Mouse (Mus musculus) hindlimb bud, embryonic 11.5 days (tissue): ENCODE measurements at regions not wholly inside any gene's neighbourhood (a gene's known extent, or its start where the extent isn't known, plus 50 kb on each side); places are given as distances from the start of the nearest gene placed in this dataset.

Source experiments
- DNase-seq: peaks from one replicate; pipeline ENCODE4 v3.0.0-alpha.2; 2012; ENCODE audit warnings: low read depth, low spot score; ENCODE audit errors: extremely low spot score

DNA sequence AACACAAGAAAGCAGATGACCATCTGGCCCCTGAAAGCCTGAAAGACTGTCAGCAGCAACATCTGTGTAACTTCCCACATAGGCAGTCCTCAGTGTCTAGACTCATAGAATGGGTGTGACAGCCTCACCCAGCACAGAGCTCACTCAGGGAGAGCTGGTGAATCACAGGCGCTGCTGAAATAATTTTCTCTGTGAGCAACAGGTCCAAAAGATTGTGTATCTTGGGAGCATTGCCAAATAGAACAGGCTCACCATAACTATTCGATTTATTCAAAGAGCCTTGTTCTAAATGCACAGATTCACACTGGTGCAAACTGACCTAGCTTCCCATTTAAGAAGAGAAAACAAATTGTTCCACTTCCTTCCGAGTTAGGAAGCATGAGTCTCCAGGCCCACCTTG is 399.6 kb upstream of the Mgmt start:
- DNase-seq: no peak

DNA sequence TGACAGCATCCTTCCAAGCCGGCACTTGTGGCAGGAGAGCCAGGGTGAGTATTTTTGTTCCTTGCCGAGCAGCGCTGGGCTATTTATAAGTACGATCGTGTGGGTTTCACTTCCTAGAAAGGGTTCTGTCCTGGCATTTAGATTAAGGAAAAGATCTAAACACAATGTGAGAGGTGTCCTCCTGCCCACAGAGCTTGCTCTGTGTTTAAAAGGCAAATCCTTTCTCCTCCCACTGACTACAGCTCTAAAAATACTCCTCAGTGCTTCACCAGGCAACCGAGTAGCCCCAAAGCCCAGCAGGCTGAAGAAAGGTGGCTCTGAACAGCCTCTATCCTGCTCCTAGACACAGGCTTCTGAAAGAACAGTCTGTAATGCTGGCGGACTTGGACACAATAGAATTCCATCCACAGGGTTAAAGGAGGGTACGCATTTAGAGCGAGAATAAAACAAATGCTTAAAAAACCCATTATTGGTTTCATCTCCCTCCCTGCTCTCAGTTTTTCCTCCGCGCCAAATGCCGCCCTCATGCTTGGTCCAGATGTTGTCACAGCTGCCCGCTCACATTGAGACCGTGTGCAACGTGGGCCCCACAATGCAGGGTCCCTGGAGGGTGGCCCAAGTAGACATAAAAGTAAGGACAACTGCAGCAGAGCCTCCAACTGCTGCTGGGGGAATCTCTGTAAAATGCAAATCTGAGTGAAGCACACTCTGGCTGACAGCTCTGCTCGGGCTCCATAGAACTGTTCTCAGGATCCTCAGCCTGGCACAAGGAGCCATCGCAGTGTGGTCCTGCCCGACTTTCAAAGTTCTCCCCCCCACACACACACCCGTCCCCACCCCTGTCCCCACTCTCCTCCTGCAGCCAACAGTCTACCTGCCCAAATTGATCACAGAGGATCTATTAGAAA is 397.8 kb upstream of the Mgmt start:
- DNase-seq: no peak

GRCm38 (mm10) chr7:136500059-136500458 is 394.4 kb upstream of the Mgmt start:
- no peak for DNase-seq

- DNase-seq: no peak
These were observed 393.3 kb upstream of the Mgmt start for GRCm38 (mm10) chr7:136501094-136501493.

- no peak for DNase-seq
These were observed 392.3 kb upstream of the Mgmt start for GRCm38 (mm10) chr7:136501855-136502847.

DNA sequence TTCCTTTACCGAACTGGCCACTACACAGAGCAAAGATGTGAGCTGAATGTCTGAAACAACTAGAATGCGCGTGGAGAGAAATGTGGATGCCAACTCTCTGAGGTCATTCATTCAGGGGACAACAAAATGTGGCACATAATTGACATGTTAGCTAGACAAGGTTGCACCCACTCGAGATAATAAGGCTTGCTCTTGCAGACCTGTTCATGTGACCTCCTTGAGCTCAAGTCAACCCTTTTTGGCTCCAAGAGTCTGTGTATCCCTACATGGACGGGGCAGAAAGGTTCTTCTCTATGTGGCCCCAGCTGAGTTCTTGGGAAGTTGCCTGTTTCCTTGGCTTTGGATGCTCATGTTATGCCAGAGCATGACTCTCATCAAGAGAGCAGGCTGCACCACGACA is 383.0 kb upstream of the Mgmt start:
- DNase-seq: no peak

- DNase-seq: no peak
These were observed 379.0 kb upstream of the Mgmt start for GRCm38 (mm10) chr7:136515376-136515775.

DNA sequence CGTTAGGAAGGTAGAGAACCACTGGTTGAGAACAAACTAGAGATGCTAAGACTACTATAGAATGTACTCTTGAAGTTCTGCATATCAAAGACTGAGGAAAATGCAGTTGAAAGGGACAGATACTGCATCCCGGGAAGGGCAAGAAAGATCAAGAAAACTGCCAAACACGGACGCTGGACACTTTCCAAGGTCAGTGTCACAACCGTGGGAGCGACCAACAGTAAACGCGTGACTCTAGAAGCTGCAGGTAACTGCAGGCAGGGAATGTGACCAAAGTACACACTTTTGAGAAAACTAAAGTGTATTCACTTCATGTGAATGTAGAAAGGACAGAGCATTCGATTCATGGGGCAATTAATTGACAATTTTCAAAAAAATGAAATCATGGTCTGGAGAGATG is 368.6 kb upstream of the Mgmt start:
- no peak for DNase-seq

GRCm38 (mm10) chr7:136530006-136530785 is 364.2 kb upstream of the Mgmt start:
- DNase-seq: no peak

GRCm38 (mm10) chr7:136531301-136531700 is 363.1 kb upstream of the Mgmt start:
- no peak for DNase-seq

- DNase-seq: no peak
These were observed 352.3 kb upstream of the Mgmt start for GRCm38 (mm10) chr7:136541876-136542655.

DNA sequence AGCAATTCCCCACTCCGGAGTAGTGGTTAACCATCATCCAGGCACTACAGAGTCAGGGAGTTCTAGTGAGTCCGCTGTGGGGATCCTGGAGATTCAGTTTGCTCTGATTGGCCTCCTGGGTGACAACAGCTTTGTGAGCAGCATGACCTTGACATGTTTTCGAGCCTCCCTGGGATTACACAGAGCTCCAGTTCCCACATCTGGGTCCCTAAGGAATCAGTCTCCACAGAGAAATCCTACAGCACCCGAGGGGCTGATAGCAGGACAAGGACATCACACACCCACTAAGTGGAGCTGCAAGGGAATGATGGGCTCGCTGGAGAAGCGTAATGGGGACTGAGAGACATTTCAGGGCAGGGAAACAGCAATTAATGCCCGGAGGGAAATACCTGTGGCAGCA is 351.5 kb upstream of the Mgmt start:
- DNase-seq: no peak

DNA sequence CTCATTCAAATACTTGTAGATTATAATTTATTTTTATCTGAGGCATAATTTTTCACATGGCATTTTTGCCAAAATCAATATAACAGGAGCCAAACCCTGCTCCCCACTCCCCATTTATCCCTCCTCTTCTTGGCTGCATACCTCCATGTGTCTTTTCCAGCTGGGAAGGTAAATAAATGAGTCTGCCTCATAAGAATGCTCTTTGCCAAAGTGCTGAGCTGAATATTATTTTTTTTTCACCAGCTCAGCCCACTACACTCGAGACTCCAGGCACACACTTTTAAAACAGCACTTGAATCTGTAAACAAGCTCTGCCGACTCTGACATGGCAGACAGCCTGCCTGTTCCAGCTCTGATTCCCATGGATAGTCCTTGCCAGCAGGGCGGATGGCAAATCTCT is 346.6 kb upstream of the Mgmt start:
- DNase-seq: no peak

GRCm38 (mm10) chr7:136556436-136556835 is 338.0 kb upstream of the Mgmt start:
- DNase-seq: no peak

DNA sequence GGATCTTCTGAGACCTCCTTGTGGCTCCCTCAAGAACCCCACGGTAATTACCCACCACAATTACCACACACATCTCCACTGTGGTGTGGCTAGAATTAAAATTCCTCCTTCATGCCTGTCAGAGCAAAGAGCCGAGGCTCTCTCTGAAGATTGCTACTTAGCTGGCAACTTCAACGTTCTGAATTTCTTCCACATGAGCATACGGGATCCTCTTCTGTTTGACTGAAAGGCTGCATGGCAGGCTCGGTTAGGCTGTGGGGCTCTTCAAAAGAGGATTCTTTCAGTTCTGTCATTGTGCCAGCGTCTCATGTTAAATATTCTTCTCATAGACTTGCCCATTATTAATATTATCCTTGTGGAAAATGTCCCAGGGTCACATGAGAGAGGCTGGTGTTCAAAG is 334.9 kb upstream of the Mgmt start:
- no peak for DNase-seq

- no peak for DNase-seq
These were observed 323.5 kb upstream of the Mgmt start for GRCm38 (mm10) chr7:136570911-136571310.

GRCm38 (mm10) chr7:136581896-136582295 is 312.5 kb upstream of the Mgmt start:
- no peak for DNase-seq

DNA sequence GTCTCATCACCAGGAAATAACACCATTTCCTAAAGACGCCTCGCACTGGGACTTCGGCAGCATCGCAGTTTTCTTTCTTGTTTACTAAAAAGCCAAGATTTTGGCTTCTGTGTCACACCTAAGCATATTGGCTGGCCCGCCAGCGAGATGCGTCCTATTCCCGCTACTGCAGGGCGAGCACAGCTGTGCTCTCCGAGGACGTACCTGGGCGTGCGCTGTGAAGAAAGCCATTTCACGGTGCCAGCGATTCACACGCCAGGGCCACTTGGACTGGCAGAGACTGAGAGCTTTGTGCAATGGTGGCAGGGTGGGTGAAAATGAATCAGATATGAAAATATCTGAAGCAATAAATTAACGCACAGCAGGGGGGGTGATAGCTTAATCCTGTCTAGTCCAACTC is 310.1 kb upstream of the Mgmt start:
- DNase-seq: no peak

- DNase-seq: no peak
These were observed 305.9 kb upstream of the Mgmt start for GRCm38 (mm10) chr7:136588491-136588890.

GRCm38 (mm10) chr7:136590947-136591346 is 303.5 kb upstream of the Mgmt start:
- no peak for DNase-seq
